Mouse (Mus musculus): ENCODE data around the gene Zcwpw1.
"Not testable (repeated sequence)": the region's sequence is repeated elsewhere in the genome, so short reads cannot be mapped to it uniquely, and the experiment has no call there.

Zcwpw1 gene

DNA sequence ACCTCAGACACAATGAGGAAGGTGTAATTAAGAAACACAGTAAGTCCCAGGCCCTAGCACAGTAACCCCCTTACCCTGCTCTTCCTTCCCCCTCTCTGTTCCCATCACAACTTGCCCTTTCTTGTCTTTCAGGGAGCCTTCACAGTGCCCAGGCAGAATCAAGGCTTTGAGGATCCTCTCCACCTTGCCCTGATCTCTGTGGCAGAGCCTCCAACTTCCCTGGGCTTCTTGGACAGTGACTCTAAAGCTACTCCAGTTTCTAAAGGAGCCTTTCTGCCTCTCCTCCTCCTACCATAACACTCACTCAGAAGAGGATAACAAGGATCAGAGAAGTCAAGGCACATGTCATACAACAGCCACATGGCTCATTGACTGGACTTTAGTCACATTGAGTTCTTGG is 49.0 kb downstream of the Zcwpw1 start:
- no peak for DNase-seq

DNA sequence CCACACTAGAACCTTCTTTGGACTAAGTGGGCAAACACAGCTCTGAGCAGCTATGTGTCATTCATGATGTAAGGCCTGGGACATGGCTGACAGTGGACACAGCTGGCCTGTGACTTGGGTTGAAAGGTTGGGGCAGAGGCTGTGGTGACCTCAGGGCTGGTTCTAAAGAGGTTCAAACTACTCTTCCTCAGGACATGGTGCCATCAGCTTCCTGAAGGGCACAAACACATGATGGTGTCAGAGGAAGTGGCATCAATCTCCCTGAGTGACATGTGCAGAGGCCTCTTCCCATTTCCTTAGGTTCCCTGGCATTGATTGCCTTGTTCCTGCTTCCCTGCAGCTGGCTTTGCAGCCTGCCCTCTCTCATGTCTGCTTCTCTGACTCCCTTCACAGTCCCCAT is 49.5 kb downstream of the Zcwpw1 start:
- DNase-seq: not testable (repeated sequence)

DNA sequence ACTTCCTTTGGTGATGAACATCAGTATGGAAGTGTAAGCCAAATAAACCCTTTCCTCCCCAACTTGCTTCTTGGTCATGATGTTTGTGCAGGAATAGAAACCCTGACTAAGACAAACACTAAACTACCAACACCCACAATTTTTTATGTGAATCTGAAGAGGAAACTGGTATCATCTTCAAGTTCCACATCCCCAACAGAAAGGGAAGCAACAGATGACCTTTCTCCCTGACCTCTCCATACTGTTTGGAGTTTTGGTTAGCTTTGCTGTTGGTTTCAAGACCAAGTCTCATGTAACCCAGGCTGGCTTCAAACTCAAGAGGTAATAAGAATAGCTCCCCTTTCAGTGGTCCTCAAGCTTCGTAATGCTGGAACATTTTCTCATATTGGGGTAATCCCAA is 62.7 kb downstream of the Zcwpw1 start:
- DNase-seq: not testable (repeated sequence)

- DNase-seq: not testable (repeated sequence)
These were observed 67.3 kb downstream of the Zcwpw1 start for GRCm38 (mm10) chr5:137854907-137855306.

DNA sequence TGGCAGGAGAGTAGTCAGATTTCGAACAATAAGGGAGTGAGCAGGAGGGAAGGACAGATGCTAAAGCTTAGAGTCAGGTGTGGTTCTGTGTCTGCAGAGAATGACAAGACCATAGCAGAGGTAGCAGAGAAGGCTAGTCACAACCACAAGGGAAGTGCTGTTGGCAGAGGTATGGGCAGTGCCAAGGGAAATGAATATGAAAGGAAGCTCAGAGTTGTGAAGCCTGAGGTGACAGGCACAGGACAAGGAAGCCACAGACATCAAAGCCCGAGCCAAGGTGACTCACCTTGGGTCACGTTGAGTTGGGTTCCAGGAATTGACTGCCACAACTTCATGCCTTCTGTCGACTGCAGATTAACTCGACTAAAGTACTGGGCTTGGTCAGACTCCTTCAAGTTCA is 69.3 kb downstream of the Zcwpw1 start:
- DNase-seq: not testable (repeated sequence)

- peak; percentile 22 for DNase-seq
These were observed 70.5 kb downstream of the Zcwpw1 start, which contains the start of gene Pilrb1 for GRCm38 (mm10) chr5:137857960-137858710. Gene Pilrb1 (minus strand): TSS chr5:137858106.

- not testable (repeated sequence) for DNase-seq
These were observed 76.4 kb downstream of the Zcwpw1 start for GRCm38 (mm10) chr5:137864008-137864407.

- DNase-seq: not testable (repeated sequence)
These were observed 81.0 kb downstream of the Zcwpw1 start for GRCm38 (mm10) chr5:137868600-137868999.

- DNase-seq: not testable (repeated sequence)
These were observed 84.2 kb downstream of the Zcwpw1 start, which contains the start of gene Pilrb2 for GRCm38 (mm10) chr5:137871644-137872380. Gene Pilrb2 (minus strand): TSS chr5:137871815.
